Mouse (Mus musculus) bone marrow macrophage, adult 2 months (primary cell): Measurements from ENCODE around the gene Ccdc9b.

Experiments
- CTCF ChIP-seq: IDR thresholded peaks from 2 replicates; pipeline ENCODE4 v1.5.1; 2012; ENCODE audit warnings: low read depth, mild to moderate bottlenecking, low read length, moderate library complexity
- POLR2A ChIP-seq: IDR thresholded peaks from 2 replicates; pipeline ENCODE4 v1.6.1; 2012; ENCODE audit warnings: mild to moderate bottlenecking, low read depth, low read length, borderline replicate concordance

DNA sequence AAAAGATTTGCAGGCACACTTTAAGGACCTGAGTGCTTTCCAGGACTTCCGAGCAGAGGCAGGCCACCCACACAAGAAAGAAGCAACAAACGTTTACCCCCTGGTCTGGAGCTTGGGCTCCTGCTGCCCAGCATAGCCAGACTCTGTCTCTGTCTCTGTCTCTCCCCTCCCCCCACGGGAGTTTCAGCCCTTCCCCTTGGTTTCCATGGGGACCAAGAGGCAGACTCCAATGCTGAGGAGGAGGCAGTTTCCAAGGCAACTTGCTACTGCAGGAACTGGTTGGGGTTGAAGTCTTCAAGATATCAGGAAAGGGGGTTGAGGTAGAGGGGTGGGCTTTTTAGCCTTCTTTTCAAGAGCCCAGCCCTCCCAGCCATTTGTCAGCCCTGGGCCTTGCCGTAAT, 48.2 kb downstream of the Ccdc9b start:
- no peak for TF ChIP-seq CTCF
- TF ChIP-seq POLR2A = no peak
